Mouse (Mus musculus): ENCODE results near the gene Gna15. TPM values are rescaled to one million over a fixed set of nuclear protein-coding genes. Genes with fewer than 3 reads are reported as not detected.

Gna15 gene
- 3.6 and 7.4 TPM in 2 replicates for polyA plus RNA-seq (2014; fragmentation: Nextera tagmentation; extraction: Ambion mirVana)

DNA sequence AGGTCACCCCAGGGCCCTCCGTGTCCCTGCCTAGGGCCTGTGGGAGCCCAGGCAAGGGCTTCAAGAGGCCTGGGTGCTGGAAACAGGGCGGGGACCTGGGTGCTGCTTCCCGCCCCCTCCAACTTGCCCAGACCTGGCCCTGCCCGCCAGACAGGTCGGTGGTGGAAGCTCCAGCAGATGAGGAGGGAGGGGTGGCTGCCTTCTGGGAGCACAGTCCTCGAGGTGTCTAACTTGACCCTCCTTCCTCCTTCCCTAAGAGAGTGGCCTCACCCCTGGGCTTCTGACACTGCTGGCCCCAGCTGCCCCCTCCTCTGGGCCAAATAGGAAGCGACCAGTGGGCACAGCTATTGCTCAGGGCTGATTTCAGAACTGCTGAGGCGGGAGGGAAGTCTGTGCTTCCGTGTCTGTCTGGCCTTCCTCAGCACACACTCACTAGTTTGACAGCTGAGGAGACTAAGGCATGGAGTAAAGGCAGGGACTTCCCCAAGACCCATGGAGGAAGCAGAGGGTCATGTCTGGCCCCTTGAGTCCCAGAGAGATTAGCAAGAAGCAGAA, at the start of gene Gna15:
Gna15 (minus strand) TSS at position 175 of the 555 bp plus-strand sequence.
- H3K4me2 ChIP-seq (replicated peaks; ENCODE audit: low read depth, low read length) = no peak within 1 kb of the TSS; the same call in 1 of the 2 replicates
- H3K9me3 ChIP-seq (ENCODE audit: control insufficient read depth, low read depth, low read length) = no peaks in the 10 kb centered on the region
- H3K4me1 ChIP-seq (ENCODE audit: control insufficient read depth, insufficient read depth, low read length) = 0 out of 2 replicates have a peak, but pooled peaks cover 9% of the 10 kb centered on the region
- no peaks in the 10 kb centered on the region for H3K36me3 ChIP-seq (ENCODE audit: control insufficient read depth, insufficient read depth, low read length)
- 0 out of 2 replicates have a peak within 1 kb of the TSS, but pooled peaks have one; percentile 8 for H3K4me3 ChIP-seq (ENCODE audit: low read depth, low read length)
- WGBS = 10% methylated on average over 9 of the region's 9 CpGs
- ATAC-seq (ENCODE audit: insufficient number of reproducible peaks, insufficient read depth, low FRiP score, low read depth) = peak; percentile 34
- H3K27ac ChIP-seq (ENCODE audit: low read length) = peak within 1 kb of the TSS; percentile 39
- no peaks in the 10 kb centered on the region for H3K27me3 ChIP-seq (ENCODE audit: control insufficient read depth, insufficient read depth, low read length)
- H3K9ac ChIP-seq (replicated peaks; ENCODE audit: low read depth, low read length) = no peak within 1 kb of the TSS

DNA sequence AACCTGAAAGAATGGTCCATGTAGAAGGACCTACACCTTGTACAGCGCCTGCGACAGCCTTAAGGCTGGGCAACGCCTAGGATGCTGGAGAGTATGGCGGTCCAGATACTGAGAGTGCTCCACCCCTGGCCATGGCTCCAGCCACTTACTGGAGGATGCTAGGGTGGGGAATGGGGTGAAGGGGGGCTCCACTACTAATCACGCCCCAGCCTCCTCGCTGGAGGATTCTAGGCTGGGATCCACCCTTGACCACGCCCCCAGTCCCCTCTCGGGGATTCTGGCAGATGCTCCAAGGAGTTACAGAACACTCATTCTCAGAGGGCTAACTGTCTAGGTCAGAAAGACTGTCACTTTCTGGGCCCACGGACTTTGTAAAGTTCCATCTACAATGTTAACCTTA, 49.0 kb upstream of the Gna15 start:
- Histone ChIP-seq H3K9me3 (ENCODE audit: control insufficient read depth, low read depth, low read length) (no peaks in the 10 kb centered on the region), H3K27me3 (ENCODE audit: control insufficient read depth, insufficient read depth, low read length) (no peaks in the 10 kb centered on the region), H3K27ac (ENCODE audit: low read length) (peak overlapping the region; percentile 76; the same call in 1 of the 2 replicates), H3K36me3 (ENCODE audit: control insufficient read depth, insufficient read depth, low read length) (no peaks in the 10 kb centered on the region), H3K4me3 (ENCODE audit: low read depth, low read length) (no peak overlapping the region), H3K4me2 (replicated peaks; ENCODE audit: low read depth, low read length) (no peak overlapping the region), H3K4me1 (ENCODE audit: control insufficient read depth, insufficient read depth, low read length) (peaks cover 47% of the 10 kb centered on the region), H3K9ac (replicated peaks; ENCODE audit: low read depth, low read length) (no peak overlapping the region)
- ATAC-seq (ENCODE audit: insufficient number of reproducible peaks, insufficient read depth, low FRiP score, low read depth) = no peak
- 18% methylated on average over 9 of the region's 9 CpGs for WGBS

DNA sequence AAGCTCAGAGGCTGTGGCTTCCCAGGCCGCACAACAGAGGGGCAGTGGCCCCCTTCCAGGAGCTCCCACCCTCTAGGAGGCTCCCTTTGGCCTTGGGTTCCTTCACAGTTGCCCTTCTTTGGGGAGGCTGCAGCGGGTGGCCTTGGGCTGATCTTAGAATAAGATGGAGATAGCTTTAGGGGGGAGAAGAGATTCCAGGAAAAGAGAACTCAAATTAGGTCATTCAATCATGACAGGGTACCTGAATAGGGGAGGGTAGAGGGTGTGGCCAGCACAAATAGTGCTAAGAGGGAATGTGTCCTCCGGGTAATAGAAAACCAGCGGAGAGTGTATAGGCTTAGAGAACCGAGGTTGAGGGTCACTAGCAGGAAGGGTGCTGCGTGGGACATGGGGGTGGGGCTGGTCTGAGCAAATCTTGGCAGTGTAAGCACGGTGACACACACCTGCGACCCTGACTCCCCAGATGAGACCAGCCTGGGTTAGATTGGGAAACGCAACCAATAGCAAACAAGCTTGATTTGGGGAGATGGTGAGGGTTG, 48.2 kb upstream of the Gna15 start:
- WGBS = 11% methylated on average over 9 of the region's 9 CpGs
- Histone ChIP-seq H3K36me3 (ENCODE audit: control insufficient read depth, insufficient read depth, low read length) (no peaks in the 10 kb centered on the region), H3K27ac (ENCODE audit: low read length) (peak overlapping the region; percentile 76), H3K4me2 (replicated peaks; ENCODE audit: low read depth, low read length) (peak overlapping the region; percentile 45), H3K9me3 (ENCODE audit: control insufficient read depth, low read depth, low read length) (no peaks in the 10 kb centered on the region), H3K4me1 (ENCODE audit: control insufficient read depth, insufficient read depth, low read length) (peaks cover 51% of the 10 kb centered on the region), H3K4me3 (ENCODE audit: low read depth, low read length) (peak overlapping the region; percentile 20), H3K27me3 (ENCODE audit: control insufficient read depth, insufficient read depth, low read length) (no peaks in the 10 kb centered on the region), H3K9ac (replicated peaks; ENCODE audit: low read depth, low read length) (no peak overlapping the region; the same call in 1 of the 2 replicates)
- ATAC-seq (ENCODE audit: insufficient number of reproducible peaks, insufficient read depth, low FRiP score, low read depth) = no peak

DNA sequence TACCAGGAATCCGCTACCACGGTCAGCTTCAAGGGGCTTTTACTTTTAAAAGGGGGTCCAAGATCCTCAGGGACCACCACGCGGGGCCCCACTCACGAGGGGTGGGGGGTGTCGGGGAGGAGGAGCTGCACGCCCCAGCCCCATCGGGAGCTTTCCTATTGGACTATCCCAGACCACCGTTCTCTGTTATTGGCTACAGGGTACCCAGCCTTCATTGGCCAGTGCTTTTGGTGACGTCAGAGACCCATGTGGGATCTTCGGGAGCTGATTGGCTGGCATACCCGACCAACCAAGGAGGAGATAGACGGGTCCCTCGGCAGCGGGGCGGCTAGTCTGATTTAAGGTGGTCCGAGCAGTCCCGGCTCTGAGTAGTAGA, 47.5 kb upstream of the Gna15 start:
- Histone ChIP-seq H3K36me3 (ENCODE audit: control insufficient read depth, insufficient read depth, low read length) (0 out of 2 replicates have a peak, but pooled peaks cover 5% of the 10 kb centered on the region), H3K27me3 (ENCODE audit: control insufficient read depth, insufficient read depth, low read length) (no peaks in the 10 kb centered on the region), H3K4me1 (ENCODE audit: control insufficient read depth, insufficient read depth, low read length) (peaks cover 51% of the 10 kb centered on the region), H3K9ac (replicated peaks; ENCODE audit: low read depth, low read length) (no peak overlapping the region), H3K4me3 (ENCODE audit: low read depth, low read length) (peak overlapping the region; percentile 30), H3K4me2 (replicated peaks; ENCODE audit: low read depth, low read length) (peak overlapping the region; percentile 70), H3K27ac (ENCODE audit: low read length) (peak overlapping the region; percentile 83), H3K9me3 (ENCODE audit: control insufficient read depth, low read depth, low read length) (no peaks in the 10 kb centered on the region)
- ATAC-seq (ENCODE audit: insufficient number of reproducible peaks, insufficient read depth, low FRiP score, low read depth) = peak; percentile 91
- under 1% methylated on average over 18 of the region's 18 CpGs for WGBS

DNA sequence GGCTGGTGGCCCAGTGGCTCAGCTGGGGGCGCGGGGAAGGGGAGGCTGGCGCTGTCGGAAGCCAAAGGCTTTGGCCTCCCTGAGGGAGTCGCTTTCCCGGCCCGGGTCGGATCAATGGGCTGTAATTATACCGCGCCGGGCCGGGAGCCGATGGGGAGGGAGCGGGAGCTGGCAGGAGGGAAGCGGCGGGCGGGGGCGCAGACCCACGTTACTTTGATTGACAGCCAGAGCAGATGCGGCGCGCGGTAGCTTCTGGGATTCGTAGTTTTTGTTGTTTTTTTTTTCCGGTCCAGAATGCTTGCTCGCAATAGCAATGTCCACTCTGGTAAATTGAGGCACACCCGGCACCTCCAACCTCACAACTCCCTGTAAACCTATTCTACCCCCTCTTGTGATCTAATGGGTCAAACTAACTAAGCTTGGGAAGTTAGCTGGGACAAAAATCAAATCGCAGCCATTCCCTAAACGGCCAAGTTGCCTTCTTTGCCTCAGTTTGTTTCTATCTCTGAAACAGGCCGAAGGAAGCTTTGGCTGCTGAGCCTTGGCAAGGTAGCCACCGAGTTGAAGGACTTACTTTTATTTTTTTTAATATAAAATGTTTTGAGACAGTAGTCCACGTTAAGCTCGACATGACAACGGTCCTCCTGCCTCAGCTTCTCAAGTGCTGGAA, 46.9 kb upstream of the Gna15 start:
- Histone ChIP-seq H3K27ac (ENCODE audit: low read length) (peak overlapping the region; percentile 86), H3K4me3 (ENCODE audit: low read depth, low read length) (peak overlapping the region; percentile 30), H3K36me3 (ENCODE audit: control insufficient read depth, insufficient read depth, low read length) (peaks cover 10% of the 10 kb centered on the region; the same call in 1 of the 2 replicates), H3K27me3 (ENCODE audit: control insufficient read depth, insufficient read depth, low read length) (no peaks in the 10 kb centered on the region), H3K9ac (replicated peaks; ENCODE audit: low read depth, low read length) (no peak overlapping the region), H3K4me2 (replicated peaks; ENCODE audit: low read depth, low read length) (peak overlapping the region; percentile 70), H3K9me3 (ENCODE audit: control insufficient read depth, low read depth, low read length) (no peaks in the 10 kb centered on the region), H3K4me1 (ENCODE audit: control insufficient read depth, insufficient read depth, low read length) (peaks cover 49% of the 10 kb centered on the region)
- under 1% methylated on average over 34 of the region's 34 CpGs for WGBS
- peak; percentile 56 for ATAC-seq (ENCODE audit: insufficient number of reproducible peaks, insufficient read depth, low FRiP score, low read depth)

DNA sequence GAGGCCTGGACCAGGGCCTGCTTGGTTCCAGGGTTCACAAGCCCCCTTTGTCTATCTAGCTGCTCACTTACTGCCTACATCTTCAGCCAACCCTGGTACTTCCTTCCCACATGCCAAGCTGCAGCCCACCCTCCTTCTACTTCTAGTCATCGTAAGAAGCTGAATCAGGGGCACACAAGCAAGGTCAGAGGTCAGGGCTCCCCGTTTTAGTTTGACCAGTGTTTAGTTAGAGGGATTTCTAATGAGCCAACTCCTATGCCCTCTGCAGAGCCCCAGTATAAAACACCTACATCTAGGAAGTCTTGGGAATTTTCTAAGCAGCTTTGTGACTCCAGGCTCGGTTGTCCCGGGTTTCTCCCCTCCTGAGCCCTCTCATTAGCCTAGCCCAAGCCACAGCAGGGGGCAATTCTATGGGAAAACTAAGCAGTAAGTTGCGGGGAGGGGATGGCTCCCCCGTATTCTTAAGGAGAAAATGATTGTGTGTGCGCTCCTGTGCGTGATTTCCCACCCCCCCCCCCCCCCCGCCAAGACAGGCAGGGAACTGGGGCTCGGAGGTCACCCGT, 46.3 kb upstream of the Gna15 start:
- no peak for ATAC-seq (ENCODE audit: insufficient number of reproducible peaks, insufficient read depth, low FRiP score, low read depth)
- H3K36me3 ChIP-seq (ENCODE audit: control insufficient read depth, insufficient read depth, low read length) = peaks cover 17% of the 10 kb centered on the region
- peak overlapping the region; percentile 86 for H3K27ac ChIP-seq (ENCODE audit: low read length)
- H3K27me3 ChIP-seq (ENCODE audit: control insufficient read depth, insufficient read depth, low read length) = no peaks in the 10 kb centered on the region
- H3K4me2 ChIP-seq (replicated peaks; ENCODE audit: low read depth, low read length) = peak overlapping the region; percentile 70
- peak overlapping the region; percentile 30 for H3K4me3 ChIP-seq (ENCODE audit: low read depth, low read length)
- H3K4me1 ChIP-seq (ENCODE audit: control insufficient read depth, insufficient read depth, low read length) = peaks cover 45% of the 10 kb centered on the region
- H3K9me3 ChIP-seq (ENCODE audit: control insufficient read depth, low read depth, low read length) = no peaks in the 10 kb centered on the region
- WGBS = 3% methylated on average over 8 of the region's 11 CpGs
- no peak overlapping the region for H3K9ac ChIP-seq (replicated peaks; ENCODE audit: low read depth, low read length)

DNA sequence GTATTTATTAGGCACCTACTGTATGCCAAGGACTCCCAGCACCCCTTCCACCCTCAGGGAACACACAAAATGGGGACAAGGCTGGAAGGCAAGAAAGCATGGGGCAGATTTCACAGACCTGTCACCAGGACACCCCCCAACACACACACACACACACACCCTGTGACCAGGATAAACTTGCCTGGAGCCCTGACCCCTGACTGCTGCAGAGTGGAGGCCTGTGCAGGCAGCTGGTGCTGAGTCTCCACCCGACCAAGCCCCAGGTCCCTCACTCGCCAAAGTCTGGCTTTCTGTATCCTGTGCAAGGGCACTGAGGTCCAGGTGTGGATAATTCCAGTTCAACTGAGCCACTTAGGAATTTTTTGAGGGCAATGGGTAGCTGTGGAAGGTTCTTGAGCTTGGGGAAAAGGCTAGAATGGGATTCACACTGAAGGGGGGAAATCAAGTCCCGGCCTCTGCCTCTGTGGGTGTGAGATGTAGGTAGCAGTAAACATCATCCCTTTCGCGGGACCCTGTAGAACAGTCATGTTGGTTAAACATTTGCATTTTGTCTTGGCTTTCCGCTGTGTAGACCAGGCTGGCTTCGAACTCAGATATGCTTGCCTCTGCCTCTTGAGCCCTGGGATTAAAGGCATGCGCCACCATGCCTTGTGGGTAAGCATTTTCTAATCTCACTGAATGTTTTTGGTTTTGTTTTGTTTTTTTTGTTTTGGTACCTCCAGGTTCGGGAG, 45.6 kb upstream of the Gna15 start:
- no peak for ATAC-seq (ENCODE audit: insufficient number of reproducible peaks, insufficient read depth, low FRiP score, low read depth)
- Histone ChIP-seq H3K27me3 (ENCODE audit: control insufficient read depth, insufficient read depth, low read length) (no peaks in the 10 kb centered on the region), H3K9ac (replicated peaks; ENCODE audit: low read depth, low read length) (no peak overlapping the region), H3K9me3 (ENCODE audit: control insufficient read depth, low read depth, low read length) (no peaks in the 10 kb centered on the region), H3K4me3 (ENCODE audit: low read depth, low read length) (no peak overlapping the region), H3K36me3 (ENCODE audit: control insufficient read depth, insufficient read depth, low read length) (peaks cover 23% of the 10 kb centered on the region), H3K27ac (ENCODE audit: low read length) (peak overlapping the region; percentile 86; the same call in 1 of the 2 replicates), H3K4me2 (replicated peaks; ENCODE audit: low read depth, low read length) (peak overlapping the region; percentile 31; the same call in 1 of the 2 replicates), H3K4me1 (ENCODE audit: control insufficient read depth, insufficient read depth, low read length) (peaks cover 45% of the 10 kb centered on the region)
- 58% methylated on average over 9 of the region's 9 CpGs for WGBS
